Mouse (Mus musculus) testis, adult 2 months (tissue): ENCODE data around the gene Gpr183.

ENCODE experiments used
- CTCF ChIP-seq: fragments of 200-500 bp; IDR thresholded peaks from 2 replicates; pipeline ENCODE4 v1.5.1; 2012; ENCODE audit warnings: low read depth, mild to moderate bottlenecking, inconsistent platforms, low read length, moderate library complexity; ENCODE audit not compliant: control insufficient read depth, insufficient read depth, insufficient replicate concordance
- POLR2A ChIP-seq: fragments of 200-500 bp; IDR thresholded peaks from 2 replicates; pipeline ENCODE4 v1.6.1; 2012; ENCODE audit warnings: low read depth, mild to moderate bottlenecking, inconsistent platforms, low read length, moderate library complexity; ENCODE audit not compliant: control insufficient read depth

DNA sequence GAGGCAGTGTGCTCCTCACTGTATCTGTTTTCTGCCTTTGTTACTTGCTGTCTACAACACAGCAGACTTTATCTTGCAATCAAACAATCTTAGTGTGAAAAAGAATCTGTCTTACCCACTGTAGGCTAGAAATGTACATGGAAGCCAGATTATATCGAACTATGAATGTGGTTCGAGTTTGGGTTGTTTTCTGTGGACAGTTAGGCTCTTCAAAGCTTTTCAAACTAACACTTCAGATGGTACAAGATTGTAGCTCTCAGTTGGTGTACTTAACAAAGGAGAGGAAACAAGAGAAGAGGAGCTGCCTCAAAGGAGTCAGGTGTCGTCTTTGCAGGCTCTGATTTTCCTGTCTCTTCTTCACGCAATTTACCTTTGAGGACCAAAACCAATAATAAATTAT, 22.7 kb upstream of the Gpr183 start:
- TF ChIP-seq CTCF (no peak), POLR2A (no peak)
